Mouse (Mus musculus): Measurements from ENCODE around the gene Kcnmb2. TPM values are rescaled to one million over a fixed set of nuclear protein-coding genes. Genes with fewer than 3 reads are reported as not detected.

Gene Kcnmb2
- polyA plus RNA-seq, 1 experiment from 2014 or later = 0.17 TPM

DNA sequence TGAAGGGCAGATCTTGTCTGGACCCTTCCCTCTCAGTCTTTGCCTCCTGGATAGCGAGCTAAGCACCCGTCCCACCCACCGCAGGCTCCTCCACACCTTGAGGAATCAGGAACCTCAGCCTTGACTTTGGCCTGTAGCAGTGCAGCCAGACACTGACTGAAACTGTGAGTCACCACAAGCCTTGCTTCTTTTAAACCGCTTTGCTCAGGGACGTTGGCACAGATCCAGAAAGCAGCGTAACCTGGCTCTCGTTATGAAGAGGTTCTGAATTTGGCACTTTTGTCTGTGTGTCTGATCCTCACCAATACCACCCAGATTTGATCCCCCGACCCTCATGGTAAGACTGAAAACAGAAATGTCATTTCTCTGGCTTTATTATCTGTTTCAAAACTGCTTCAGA lies 171.6 kb downstream of the Kcnmb2 start:
- no peak overlapping the region for H3K27ac ChIP-seq (replicated peaks)
- no peaks in the 10 kb centered on the region for H3K4me1 ChIP-seq (replicated peaks)
- H3K36me3 ChIP-seq (replicated peaks) = no peaks in the 10 kb centered on the region
- H3K4me3 ChIP-seq (replicated peaks) = no peak overlapping the region
- no peak overlapping the region for H3K9ac ChIP-seq
- ATAC-seq (ENCODE audit: insufficient read depth) = no peak
- no peak overlapping the region for H3K4me2 ChIP-seq
- H3K27me3 ChIP-seq = no peaks in the 10 kb centered on the region
- no peaks in the 10 kb centered on the region for H3K9me3 ChIP-seq (replicated peaks)
- WGBS (ENCODE audit: insufficient replicate concordance) = 64% methylated on average over 8 of the region's 8 CpGs

- WGBS (ENCODE audit: insufficient replicate concordance) = 69% methylated on average over 1 of the region's 1 CpGs
- Histone ChIP-seq H3K9ac (no peak overlapping the region), H3K4me3 (replicated peaks) (no peak overlapping the region), H3K27ac (replicated peaks) (no peak overlapping the region), H3K36me3 (replicated peaks) (no peaks in the 10 kb centered on the region), H3K4me2 (no peak overlapping the region), H3K9me3 (replicated peaks) (no peaks in the 10 kb centered on the region), H3K27me3 (no peaks in the 10 kb centered on the region), H3K4me1 (replicated peaks) (no peaks in the 10 kb centered on the region)
- ATAC-seq (ENCODE audit: insufficient read depth) = no peak
Measured at GRCm38 (mm10) chr3:32088762-32089161, 186.5 kb downstream of the Kcnmb2 start.

DNA sequence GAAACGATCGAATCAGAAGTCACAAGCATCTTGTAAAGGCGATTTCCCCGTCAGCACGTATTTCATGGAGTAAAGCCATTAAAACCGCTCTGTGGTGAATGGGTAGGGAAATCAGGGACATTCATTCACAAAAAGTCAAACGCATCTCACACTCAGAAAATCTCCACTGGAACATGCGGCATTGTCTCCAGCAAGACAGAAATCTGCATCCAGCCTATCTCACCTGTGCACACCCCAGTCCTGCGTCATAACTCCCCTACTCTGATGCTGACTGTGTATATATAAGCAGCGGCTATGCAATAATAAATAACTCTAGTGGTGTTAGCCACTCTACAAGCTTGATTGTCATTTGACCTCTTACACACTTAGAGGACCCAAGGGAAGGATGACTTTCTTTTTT lies 199.1 kb downstream of the Kcnmb2 start:
- no peak overlapping the region for H3K27ac ChIP-seq (replicated peaks)
- no peaks in the 10 kb centered on the region for H3K9me3 ChIP-seq (replicated peaks)
- no peaks in the 10 kb centered on the region for H3K36me3 ChIP-seq (replicated peaks)
- no peaks in the 10 kb centered on the region for H3K27me3 ChIP-seq
- ATAC-seq (ENCODE audit: insufficient read depth) = no peak
- H3K9ac ChIP-seq = no peak overlapping the region
- no peak overlapping the region for H3K4me3 ChIP-seq (replicated peaks)
- WGBS (ENCODE audit: insufficient replicate concordance) = 68% methylated on average over 10 of the region's 10 CpGs
- H3K4me1 ChIP-seq (replicated peaks) = no peaks in the 10 kb centered on the region
- H3K4me2 ChIP-seq = no peak overlapping the region

GRCm38 (mm10) chr3:32119851-32120250 lies 217.5 kb downstream of the Kcnmb2 start:
- no peak overlapping the region for H3K4me3 ChIP-seq (replicated peaks)
- no peak overlapping the region for H3K9ac ChIP-seq
- no peak for ATAC-seq (ENCODE audit: insufficient read depth)
- no peaks in the 10 kb centered on the region for H3K27me3 ChIP-seq
- H3K27ac ChIP-seq (replicated peaks) = no peak overlapping the region
- H3K4me2 ChIP-seq = no peak overlapping the region
- no peaks in the 10 kb centered on the region for H3K36me3 ChIP-seq (replicated peaks)
- H3K9me3 ChIP-seq (replicated peaks) = no peaks in the 10 kb centered on the region
- WGBS (ENCODE audit: insufficient replicate concordance) = 63% methylated on average over 5 of the region's 5 CpGs
- no peaks in the 10 kb centered on the region for H3K4me1 ChIP-seq (replicated peaks)

- Histone ChIP-seq H3K4me1 (replicated peaks) (no peaks in the 10 kb centered on the region), H3K9ac (no peak overlapping the region), H3K4me2 (no peak overlapping the region), H3K9me3 (replicated peaks) (no peaks in the 10 kb centered on the region), H3K36me3 (replicated peaks) (no peaks in the 10 kb centered on the region), H3K4me3 (replicated peaks) (no peak overlapping the region), H3K27me3 (no peaks in the 10 kb centered on the region), H3K27ac (replicated peaks) (no peak overlapping the region)
- no peak for ATAC-seq (ENCODE audit: insufficient read depth)
- 28% methylated on average over 3 of the region's 3 CpGs for WGBS (ENCODE audit: insufficient replicate concordance)
Measured at GRCm38 (mm10) chr3:32121731-32122130, 219.4 kb downstream of the Kcnmb2 start.

DNA sequence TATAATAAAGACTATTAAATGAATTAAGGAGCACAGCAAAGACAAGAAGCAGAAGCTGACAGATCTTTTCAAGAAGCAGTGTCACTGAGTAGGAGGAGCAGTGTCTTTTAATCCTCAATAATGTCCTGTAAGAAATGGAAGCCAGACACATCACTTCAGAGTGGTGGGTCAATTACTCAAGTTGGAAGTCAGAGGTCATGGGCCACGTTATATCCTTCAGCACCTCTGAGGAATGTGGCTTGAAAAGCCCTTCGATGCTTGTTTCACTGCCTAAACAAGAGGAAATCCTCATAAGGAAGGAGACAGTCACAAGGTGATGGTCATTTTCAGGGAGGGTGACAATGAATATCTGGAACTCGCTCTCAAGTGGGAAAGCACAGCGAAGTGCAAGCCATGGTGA lies 223.1 kb downstream of the Kcnmb2 start:
- H3K27me3 ChIP-seq = no peaks in the 10 kb centered on the region
- H3K36me3 ChIP-seq (replicated peaks) = no peaks in the 10 kb centered on the region
- no peak overlapping the region for H3K27ac ChIP-seq (replicated peaks)
- no peaks in the 10 kb centered on the region for H3K9me3 ChIP-seq (replicated peaks)
- H3K4me1 ChIP-seq (replicated peaks) = no peaks in the 10 kb centered on the region
- WGBS (ENCODE audit: insufficient replicate concordance) = 56% methylated on average over 4 of the region's 4 CpGs
- no peak for ATAC-seq (ENCODE audit: insufficient read depth)
- no peak overlapping the region for H3K9ac ChIP-seq
- H3K4me2 ChIP-seq = no peak overlapping the region
- H3K4me3 ChIP-seq (replicated peaks) = no peak overlapping the region

DNA sequence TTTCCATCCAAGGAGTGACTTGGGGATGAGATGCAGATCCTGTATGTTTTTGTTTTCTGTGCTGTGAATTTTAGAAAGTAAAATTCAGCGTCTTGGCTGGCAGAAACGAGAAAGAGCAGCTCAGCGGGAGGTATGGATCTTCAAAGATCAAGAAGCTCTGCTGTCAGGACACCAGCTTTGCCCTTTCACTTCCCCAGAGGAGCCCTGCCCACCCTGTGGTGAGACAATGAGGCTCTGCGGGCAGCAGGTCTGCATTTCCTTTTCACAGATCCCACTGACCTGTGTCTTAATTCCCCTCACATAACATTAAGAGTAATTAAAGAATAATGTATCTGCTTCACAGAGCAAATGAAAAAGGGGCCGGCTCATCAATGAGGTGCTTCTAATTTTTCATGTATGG lies 226.1 kb downstream of the Kcnmb2 start:
- no peak overlapping the region for H3K9ac ChIP-seq
- no peak overlapping the region for H3K4me3 ChIP-seq (replicated peaks)
- no peaks in the 10 kb centered on the region for H3K9me3 ChIP-seq (replicated peaks)
- H3K36me3 ChIP-seq (replicated peaks) = no peaks in the 10 kb centered on the region
- H3K27ac ChIP-seq (replicated peaks) = no peak overlapping the region
- no peak for ATAC-seq (ENCODE audit: insufficient read depth)
- no peaks in the 10 kb centered on the region for H3K4me1 ChIP-seq (replicated peaks)
- 8% methylated on average over 5 of the region's 5 CpGs for WGBS (ENCODE audit: insufficient replicate concordance)
- no peak overlapping the region for H3K4me2 ChIP-seq
- H3K27me3 ChIP-seq = no peaks in the 10 kb centered on the region

GRCm38 (mm10) chr3:32130696-32131095 lies 228.4 kb downstream of the Kcnmb2 start:
- Histone ChIP-seq H3K27ac (replicated peaks) (no peak overlapping the region), H3K9me3 (replicated peaks) (no peaks in the 10 kb centered on the region), H3K4me1 (replicated peaks) (no peaks in the 10 kb centered on the region), H3K4me2 (no peak overlapping the region), H3K36me3 (replicated peaks) (no peaks in the 10 kb centered on the region), H3K27me3 (no peaks in the 10 kb centered on the region), H3K9ac (no peak overlapping the region), H3K4me3 (replicated peaks) (no peak overlapping the region)
- no peak for ATAC-seq (ENCODE audit: insufficient read depth)
- 42% methylated on average over 1 of the region's 1 CpGs for WGBS (ENCODE audit: insufficient replicate concordance)

- Histone ChIP-seq H3K4me2 (no peak overlapping the region), H3K4me1 (replicated peaks) (no peaks in the 10 kb centered on the region), H3K9me3 (replicated peaks) (no peaks in the 10 kb centered on the region), H3K36me3 (replicated peaks) (no peaks in the 10 kb centered on the region), H3K27ac (replicated peaks) (no peak overlapping the region), H3K4me3 (replicated peaks) (no peak overlapping the region), H3K9ac (no peak overlapping the region), H3K27me3 (no peaks in the 10 kb centered on the region)
- 70% methylated on average over 3 of the region's 3 CpGs for WGBS (ENCODE audit: insufficient replicate concordance)
- no peak for ATAC-seq (ENCODE audit: insufficient read depth)
Measured at GRCm38 (mm10) chr3:32132395-32133004, 230.2 kb downstream of the Kcnmb2 start.

DNA sequence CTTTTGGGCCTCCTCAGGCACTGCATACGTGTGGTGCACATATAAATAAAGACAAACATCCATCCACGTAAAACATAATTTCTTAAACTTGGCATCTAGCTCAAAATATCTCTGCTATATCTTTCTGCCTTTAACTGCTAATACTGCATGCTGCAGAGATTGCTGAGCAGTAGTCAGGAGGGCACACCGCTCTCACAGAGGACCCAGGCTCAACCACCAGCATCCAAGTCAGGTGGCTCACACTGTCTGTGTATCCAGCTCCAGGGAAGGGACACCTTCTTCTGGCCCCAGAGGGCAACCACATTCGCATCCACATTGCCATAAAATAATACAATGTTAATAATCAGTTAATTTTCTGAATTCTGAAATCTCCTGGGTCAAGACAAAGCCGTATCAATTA lies 241.9 kb downstream of the Kcnmb2 start:
- WGBS (ENCODE audit: insufficient replicate concordance) = 54% methylated on average over 5 of the region's 5 CpGs
- no peak overlapping the region for H3K27ac ChIP-seq (replicated peaks)
- no peaks in the 10 kb centered on the region for H3K9me3 ChIP-seq (replicated peaks)
- H3K4me3 ChIP-seq (replicated peaks) = no peak overlapping the region
- H3K9ac ChIP-seq = no peak overlapping the region
- no peak for ATAC-seq (ENCODE audit: insufficient read depth)
- no peak overlapping the region for H3K4me2 ChIP-seq
- H3K4me1 ChIP-seq (replicated peaks) = no peaks in the 10 kb centered on the region
- no peaks in the 10 kb centered on the region for H3K27me3 ChIP-seq
- no peaks in the 10 kb centered on the region for H3K36me3 ChIP-seq (replicated peaks)

DNA sequence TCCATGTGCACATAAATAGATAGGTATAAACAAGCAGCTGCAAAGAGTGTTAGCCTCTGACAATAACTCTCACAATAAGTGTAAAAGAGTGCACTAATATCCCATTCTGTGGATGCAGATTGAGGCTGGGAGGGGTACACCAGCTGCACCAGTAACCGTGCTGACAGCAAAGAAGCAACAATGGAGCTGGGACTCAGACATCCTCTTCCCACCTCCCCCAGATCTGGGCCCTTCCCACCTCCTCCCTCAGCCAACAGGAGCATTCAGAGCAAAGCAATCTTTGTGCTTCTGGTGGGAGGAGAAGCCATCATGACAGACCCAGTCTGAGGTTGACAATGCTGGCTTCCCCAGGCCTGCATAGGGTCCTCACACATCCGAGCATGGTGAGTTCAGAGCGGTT lies 242.3 kb downstream of the Kcnmb2 start:
- no peaks in the 10 kb centered on the region for H3K9me3 ChIP-seq (replicated peaks)
- no peak overlapping the region for H3K4me2 ChIP-seq
- no peaks in the 10 kb centered on the region for H3K36me3 ChIP-seq (replicated peaks)
- no peaks in the 10 kb centered on the region for H3K27me3 ChIP-seq
- H3K4me1 ChIP-seq (replicated peaks) = no peaks in the 10 kb centered on the region
- H3K4me3 ChIP-seq (replicated peaks) = no peak overlapping the region
- H3K9ac ChIP-seq = no peak overlapping the region
- 56% methylated on average over 3 of the region's 3 CpGs for WGBS (ENCODE audit: insufficient replicate concordance)
- H3K27ac ChIP-seq (replicated peaks) = no peak overlapping the region
- ATAC-seq (ENCODE audit: insufficient read depth) = no peak

- WGBS (ENCODE audit: insufficient replicate concordance) = 64% methylated on average over 4 of the region's 4 CpGs
- no peak overlapping the region for H3K4me2 ChIP-seq
Measured at GRCm38 (mm10) chr3:32147739-32148138, 245.4 kb downstream of the Kcnmb2 start.

More at GRCm38 (mm10) chr3:32147739-32148138, 245.4 kb downstream of the Kcnmb2 start:
- Histone ChIP-seq H3K4me1 (replicated peaks) (no peaks in the 10 kb centered on the region), H3K9me3 (replicated peaks) (no peaks in the 10 kb centered on the region), H3K27me3 (no peaks in the 10 kb centered on the region), H3K4me3 (replicated peaks) (no peak overlapping the region), H3K27ac (replicated peaks) (no peak overlapping the region), H3K36me3 (replicated peaks) (no peaks in the 10 kb centered on the region), H3K9ac (no peak overlapping the region)
- ATAC-seq (ENCODE audit: insufficient read depth) = no peak
